Comparison of ENCODE assay signal across 9 mouse cellular contexts in genomic region chr17:48001586-48002361, GRCm38 (mm10). TPM values are rescaled to one million over a fixed set of nuclear protein-coding genes. Genes with fewer than 3 reads are reported as not detected.
DNase-seq lines count a peak whose midpoint lies in the region; ATAC-seq lines count a peak whose summit lies in the region.
"Had no signal": no experiment of that assay in that cellular context is flagged by ENCODE, and none has a peak within 500 bp of the region (broad histone marks: within the 10 kb centered on the region; RNA-seq: fewer than 3 reads in every experiment).

No protein-coding gene starts in this region.

- H3K9me3 ChIP-seq in intestine, embryonic 14.5 days (ENCODE audit: control insufficient read depth, low read length) = no peaks in the 10 kb centered on the region
- H3K9me3 ChIP-seq in limb, embryonic 12.5 days = no peaks in the 10 kb centered on the region
- H3K9me3 ChIP-seq in midbrain, embryonic 12.5 days = no peaks in the 10 kb centered on the region

- 5% methylated on average over 21 of the region's 21 CpGs for WGBS in intestine, embryonic 14.5 days
- WGBS in limb, embryonic 12.5 days = 4% methylated on average over 21 of the region's 21 CpGs
- WGBS in midbrain, embryonic 12.5 days = 8% methylated on average over 21 of the region's 21 CpGs

- H3K4me1 ChIP-seq in intestine, embryonic 14.5 days (replicated peaks; ENCODE audit: control insufficient read depth, insufficient read depth, low read length) = peaks cover 40% of the 10 kb centered on the region
- peaks cover 47% of the 10 kb centered on the region for H3K4me1 ChIP-seq in limb, embryonic 12.5 days (replicated peaks)
- peaks cover 22% of the 10 kb centered on the region for H3K4me1 ChIP-seq in midbrain, embryonic 12.5 days

- intact Hi-C loops in gastrocnemius, postnatal 36 days (cut with DNase I) = loop anchor here (2.0 kb wide), 1 partner anchor 75 kb away; no protein-coding TSS in a partner anchor

- peak overlapping the region; percentile 39 for H3K9ac ChIP-seq in intestine, embryonic 14.5 days (ENCODE audit: low read length)
- H3K9ac ChIP-seq in limb, embryonic 12.5 days (replicated peaks) = peak overlapping the region; percentile 42; the same call in 1 of the 2 replicates
- H3K9ac ChIP-seq in midbrain, embryonic 12.5 days (replicated peaks) = peak overlapping the region; percentile 38

- ATAC-seq in intestine, embryonic 14.5 days (replicated peaks; ENCODE audit: low FRiP score, low TSS enrichment, low read depth) = peak; percentile 86
- peak; percentile 75 for ATAC-seq in limb, embryonic 12.5 days (ENCODE audit: insufficient number of reproducible peaks, insufficient read depth, low FRiP score, low TSS enrichment, low read depth)
- peak; percentile 89 for ATAC-seq in midbrain, embryonic 12.5 days (ENCODE audit: low FRiP score, low read depth)

- peak overlapping the region; percentile 57 for H3K4me2 ChIP-seq in intestine, embryonic 14.5 days (ENCODE audit: low read length)
- peak overlapping the region; percentile 60 for H3K4me2 ChIP-seq in limb, embryonic 12.5 days
- peak overlapping the region; percentile 54 for H3K4me2 ChIP-seq in midbrain, embryonic 12.5 days (replicated peaks)

- H3K27ac ChIP-seq in intestine, embryonic 14.5 days (ENCODE audit: low read depth) = peak overlapping the region; percentile 87
- peak overlapping the region; percentile 80 for H3K27ac ChIP-seq in limb, embryonic 12.5 days
- peak overlapping the region; percentile 70 for H3K27ac ChIP-seq in midbrain, embryonic 12.5 days (replicated peaks)

- no peaks in the 10 kb centered on the region for H3K36me3 ChIP-seq in intestine, embryonic 14.5 days (ENCODE audit: control insufficient read depth, insufficient read depth, low read length)
- H3K36me3 ChIP-seq in limb, embryonic 12.5 days = no peaks in the 10 kb centered on the region
- no peaks in the 10 kb centered on the region for H3K36me3 ChIP-seq in midbrain, embryonic 12.5 days

- no peaks in the 10 kb centered on the region for H3K27me3 ChIP-seq in intestine, embryonic 14.5 days (replicated peaks; ENCODE audit: control insufficient read depth, insufficient read depth, low read length)
- H3K27me3 ChIP-seq in limb, embryonic 12.5 days = peaks cover 41% of the 10 kb centered on the region
- peaks cover 27% of the 10 kb centered on the region for H3K27me3 ChIP-seq in midbrain, embryonic 12.5 days

- DNase-seq in 416B (ENCODE audit: low read depth) (peak; percentile 83), R1 (ENCODE audit: low read depth, low spot score) (peak; percentile 90)
- peak; percentile 62 to 64 for DNase-seq in cerebellum, postnatal 25 days
- peak; percentile 44 to 60 for DNase-seq in gastrocnemius, postnatal 36 days
- peak; percentile 85 for DNase-seq in intestine, embryonic 14.5 days (ENCODE audit: low spot score)
- DNase-seq in thymus, adult 18-20 months = peak; percentile 37 to 58

- H3K4me3 ChIP-seq in intestine, embryonic 14.5 days (ENCODE audit: low read depth, low read length) = peak overlapping the region; percentile 27
- H3K4me3 ChIP-seq in limb, embryonic 12.5 days (replicated peaks) = peak overlapping the region; percentile 30
- peak overlapping the region; percentile 34 for H3K4me3 ChIP-seq in midbrain, embryonic 12.5 days

RNA-seq across cellular contexts. Expression of gene 1700122O11Rik, which starts 36.3 kb away (rescaled TPM):
- not detected for total RNA-seq in gastrocnemius, postnatal 36 days (2021)
- not detected in 2 replicates for polyA plus RNA-seq in intestine, embryonic 14.5 days (2014; fragmentation: Nextera tagmentation; extraction: Ambion mirVana)
- not detected in 2 replicates for polyA plus RNA-seq in limb, embryonic 12.5 days (2016; fragmentation: Nextera tagmentation; extraction: Ambion mirVana)
- not detected in 2 replicates for polyA plus RNA-seq in midbrain, embryonic 12.5 days (2016; fragmentation: Nextera tagmentation; extraction: Ambion mirVana)
- total RNA-seq: layer of hippocampus, postnatal 14 days had no signal

Comparison
In these comparisons a context has a peak if more than half of its experiments do, and no peak if none do; other contexts are left out.
1. Peak in every context shown above with its lines: DNase-seq, ATAC-seq, H3K4me3 ChIP-seq and H3K27ac ChIP-seq.